Mouse (Mus musculus): Measurements from ENCODE around the gene Epb41l1.

DNA sequence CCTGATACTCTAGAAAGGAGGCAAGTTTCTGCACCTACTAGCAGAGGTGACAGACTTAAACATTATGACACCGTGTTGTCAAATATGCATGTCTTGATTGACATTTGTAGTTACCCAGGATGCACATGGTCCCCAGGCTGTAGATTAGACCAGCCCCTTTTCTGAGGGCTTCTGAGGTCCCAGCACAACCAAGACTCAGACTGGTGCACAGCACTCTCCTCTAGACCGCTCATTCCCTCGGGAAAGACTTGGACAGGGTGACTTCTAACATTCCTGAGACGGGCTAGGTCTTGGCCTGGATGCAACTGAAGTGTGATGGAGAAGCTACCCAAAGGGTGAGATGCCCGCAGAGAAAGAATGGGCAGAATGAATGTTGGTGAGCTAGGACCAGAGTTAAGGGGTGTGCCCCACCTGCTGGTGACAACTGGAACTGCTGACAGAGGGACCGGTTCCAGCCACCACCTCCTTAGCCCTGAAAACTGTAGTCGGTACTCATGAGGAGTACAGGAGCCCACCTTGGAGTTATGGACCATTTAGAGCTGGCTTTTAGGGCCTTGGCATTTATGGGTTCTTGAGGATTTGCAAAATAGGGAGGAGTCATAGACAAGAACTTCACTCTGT lies 95.0 kb downstream of the Epb41l1 start:
- TF ChIP-seq CTCF (conservative IDR thresholded peaks at IDR 0.05; ENCODE audit: low read length) (peak; percentile 80), POU5F1 (IDR thresholded peaks at IDR 0.05; ENCODE audit: borderline replicate concordance, low read length) (no peak), NANOG (IDR thresholded peaks at IDR 0.05; ENCODE audit: borderline replicate concordance, low read length) (no peak)

Measured in E14TG2a.4 (cell line).